Mouse (Mus musculus) testis, adult 2 months (tissue): ENCODE measurements around the gene Fgfr1op. TPM values are rescaled to one million over a fixed set of nuclear protein-coding genes. Genes with fewer than 3 reads are reported as not detected.
"Not testable (repeated sequence)": the region's sequence is repeated elsewhere in the genome, so short reads cannot be mapped to it uniquely, and the experiment has no call there.

Source experiments
- H3K27ac ChIP-seq: fragments of 200-500 bp; 2 replicates; pipeline ENCODE4 v1.5.1; 2012; ENCODE audit warnings: low read depth, low read length; ENCODE audit not compliant: control insufficient read depth, insufficient read depth
- H3K27me3 ChIP-seq: fragments of 200-500 bp; 2 replicates; pipeline ENCODE4 v1.6.1; 2012; ENCODE audit warnings: mild to moderate bottlenecking, low read length, moderate library complexity; ENCODE audit not compliant: control insufficient read depth, insufficient read depth
- H3K36me3 ChIP-seq: fragments of 200-500 bp; 2 replicates; pipeline ENCODE4 v1.6.1; 2012; ENCODE audit warnings: mild to moderate bottlenecking, low read length; ENCODE audit not compliant: control insufficient read depth, insufficient read depth
- H3K4me1 ChIP-seq: fragments of 200-500 bp; 2 replicates; pipeline ENCODE4 v1.6.1; 2012; ENCODE audit warnings: low read length; ENCODE audit not compliant: control insufficient read depth, insufficient read depth
- H3K4me3 ChIP-seq: fragments of 200-500 bp; 2 replicates; pipeline ENCODE4 v1.5.1; 2012; ENCODE audit warnings: low read depth, mild to moderate bottlenecking, low read length, moderate library complexity, mixed read lengths; ENCODE audit not compliant: control insufficient read depth
- CTCF ChIP-seq: fragments of 200-500 bp; IDR thresholded peaks from 2 replicates; pipeline ENCODE4 v1.5.1; 2012; ENCODE audit warnings: low read depth, mild to moderate bottlenecking, inconsistent platforms, low read length, moderate library complexity; ENCODE audit not compliant: control insufficient read depth, insufficient read depth, insufficient replicate concordance
- POLR2A ChIP-seq: fragments of 200-500 bp; IDR thresholded peaks from 2 replicates; pipeline ENCODE4 v1.6.1; 2012; ENCODE audit warnings: low read depth, mild to moderate bottlenecking, inconsistent platforms, low read length, moderate library complexity; ENCODE audit not compliant: control insufficient read depth
- polyA plus RNA-seq: library from polyadenylated mRNA; depleted of rRNA; stranded (reverse); fragments of >200 nt; gene quantifications from 2 replicates; pipeline ENCODE4 v1.2.3, GENCODE M21; 2012

Fgfr1op gene
- polyA plus RNA-seq, 1 experiment = 28.2 TPM

- Histone ChIP-seq H3K36me3 (no peaks in the 10 kb centered on the region; the same call in 1 of the 2 replicates), H3K27me3 (no peaks in the 10 kb centered on the region), H3K4me3 (no peak overlapping the region), H3K4me1 (no peaks in the 10 kb centered on the region), H3K27ac (no peak overlapping the region)
- no peak for TF ChIP-seq CTCF
- no peak for TF ChIP-seq POLR2A
These were observed 32.4 kb downstream of the Fgfr1op start for GRCm38 (mm10) chr17:8197652-8198051.

DNA sequence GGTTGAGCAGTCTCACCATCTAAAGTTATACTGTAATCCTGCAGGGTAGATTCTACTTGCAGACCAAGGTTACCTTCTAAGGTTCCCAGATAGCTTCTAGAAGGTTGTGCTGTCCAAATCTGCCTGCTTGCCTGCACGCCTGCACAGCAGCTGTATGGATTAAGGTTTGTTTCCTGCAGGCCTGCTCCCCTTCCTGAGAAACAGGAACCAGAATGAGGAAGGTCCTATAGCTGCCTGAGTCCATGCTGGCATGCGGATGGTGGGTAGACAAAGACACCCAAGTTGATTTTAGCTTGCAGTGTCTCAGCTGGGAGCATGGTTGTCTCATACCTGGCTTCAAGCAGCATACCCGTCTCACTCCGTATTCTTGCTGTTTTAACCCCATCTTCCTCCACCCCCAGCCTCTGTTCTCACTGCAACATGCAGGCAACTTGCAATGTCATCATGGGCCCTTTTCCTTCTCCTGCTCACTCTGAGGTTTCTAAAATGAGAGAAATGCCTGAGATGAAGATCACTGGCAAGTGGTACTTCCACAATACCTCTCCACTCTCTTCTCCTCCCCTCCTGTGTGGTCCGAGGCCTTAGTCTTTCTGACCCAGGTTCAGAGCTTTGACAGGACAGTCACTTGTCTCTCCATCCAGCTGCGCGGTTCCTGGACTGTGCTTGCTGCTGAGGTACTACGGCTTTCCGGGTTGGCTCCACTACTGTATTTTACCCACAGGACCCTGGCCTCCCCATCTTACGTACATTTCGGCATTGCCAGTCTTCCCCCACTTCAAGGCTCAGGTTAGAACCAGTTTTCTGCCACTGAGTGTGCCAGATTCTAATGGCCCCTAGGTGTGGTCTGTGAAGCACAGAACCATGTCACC, 34.0 kb downstream of the Fgfr1op start:
- TF ChIP-seq POLR2A = no peak
- TF ChIP-seq CTCF = no peak
- Histone ChIP-seq H3K27me3 (no peaks in the 10 kb centered on the region), H3K36me3 (no peaks in the 10 kb centered on the region), H3K4me3 (no peak overlapping the region), H3K27ac (no peak overlapping the region), H3K4me1 (no peaks in the 10 kb centered on the region)

GRCm38 (mm10) chr17:8199936-8200330, 34.6 kb downstream of the Fgfr1op start:
- Histone ChIP-seq H3K27ac (no peak overlapping the region), H3K27me3 (no peaks in the 10 kb centered on the region), H3K4me1 (no peaks in the 10 kb centered on the region), H3K4me3 (no peak overlapping the region), H3K36me3 (no peaks in the 10 kb centered on the region)
- no peak for TF ChIP-seq CTCF
- no peak for TF ChIP-seq POLR2A

DNA sequence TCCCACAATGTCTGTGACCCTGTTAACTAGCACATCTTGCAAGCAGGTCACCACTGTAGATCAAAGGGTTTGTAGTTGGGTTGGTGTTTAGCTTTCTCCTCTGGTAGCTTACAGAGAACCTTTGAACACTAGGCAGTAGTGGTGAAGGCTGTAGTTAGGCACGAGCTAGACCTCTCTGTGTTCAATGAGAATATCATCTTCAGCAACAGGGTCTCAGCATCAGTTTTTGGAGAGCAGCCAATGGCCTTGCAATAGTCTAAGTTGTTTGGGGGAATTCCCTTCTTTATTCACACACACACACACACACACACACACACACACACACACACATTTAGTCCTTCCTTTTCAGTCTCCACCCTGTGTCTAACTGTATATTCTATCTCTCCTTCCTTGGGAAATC, 38.2 kb downstream of the Fgfr1op start:
- Histone ChIP-seq H3K27ac (no peak overlapping the region), H3K4me3 (no peak overlapping the region), H3K27me3 (no peaks in the 10 kb centered on the region), H3K4me1 (no peaks in the 10 kb centered on the region), H3K36me3 (no peaks in the 10 kb centered on the region)
- TF ChIP-seq POLR2A (no peak), CTCF (no peak)

- not testable (repeated sequence) for H3K36me3 ChIP-seq, H3K4me3 ChIP-seq, H3K27me3 ChIP-seq, H3K4me1 ChIP-seq, H3K27ac ChIP-seq
These were observed 39.9 kb downstream of the Fgfr1op start for GRCm38 (mm10) chr17:8205221-8205631.

DNA sequence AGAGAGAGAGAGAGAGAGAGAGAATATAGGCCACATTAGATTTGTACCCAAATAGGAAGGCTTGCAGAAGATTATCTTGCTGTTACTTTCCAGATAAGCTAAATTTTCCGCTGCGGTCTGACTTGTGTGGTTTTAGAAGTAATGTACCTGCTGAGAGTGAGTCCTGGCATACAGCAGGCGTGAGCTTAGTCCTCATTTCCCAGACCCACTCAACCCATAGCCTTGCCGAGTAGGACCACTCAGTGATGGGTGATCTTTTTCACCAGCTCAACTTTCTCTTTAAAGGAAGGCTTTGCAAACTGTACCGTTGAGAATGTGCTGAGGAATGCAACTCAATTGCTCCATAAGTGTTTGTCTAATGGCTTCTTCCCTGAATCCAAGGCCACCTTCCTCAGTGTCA, 41.4 kb downstream of the Fgfr1op start:
- Histone ChIP-seq H3K27ac (no peak overlapping the region), H3K4me3 (no peak overlapping the region), H3K36me3 (no peaks in the 10 kb centered on the region), H3K27me3 (no peaks in the 10 kb centered on the region), H3K4me1 (no peaks in the 10 kb centered on the region)
- no peak for TF ChIP-seq POLR2A
- no peak for TF ChIP-seq CTCF

DNA sequence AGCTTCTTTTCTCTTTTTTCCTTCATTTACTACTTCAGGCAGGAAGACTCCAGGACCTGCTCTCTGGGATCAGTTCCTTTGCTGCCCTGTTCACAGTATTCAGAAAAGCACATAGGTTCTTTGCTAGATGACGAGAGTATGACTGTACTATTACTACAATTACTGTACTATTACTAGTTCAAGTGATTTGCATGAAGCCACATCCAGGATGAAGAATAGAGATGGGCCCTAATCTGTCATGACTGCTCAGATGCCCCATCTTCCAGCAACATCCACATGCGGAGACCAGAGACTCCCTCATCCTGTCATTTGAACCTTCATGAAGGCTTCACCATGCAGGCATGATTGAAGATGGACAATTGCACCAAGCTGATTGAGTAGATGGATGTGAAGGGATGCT, 44.4 kb downstream of the Fgfr1op start:
- Histone ChIP-seq H3K4me1 (no peaks in the 10 kb centered on the region), H3K27me3 (no peaks in the 10 kb centered on the region), H3K27ac (no peak overlapping the region), H3K36me3 (no peaks in the 10 kb centered on the region), H3K4me3 (no peak overlapping the region)
- no peak for TF ChIP-seq POLR2A
- TF ChIP-seq CTCF = no peak
